Mouse (Mus musculus) CH12.LX (cell line): Measurements from ENCODE around the gene 4930513O06Rik. TPM values are rescaled to one million over a fixed set of nuclear protein-coding genes. Genes with fewer than 3 reads are reported as not detected.

Experiments
- DNase-seq: peaks from one replicate; pipeline ENCODE4 v3.0.0-alpha.2; 2013; ENCODE audit errors: extremely low read depth
- H3K27ac ChIP-seq: 2 replicates; pipeline ENCODE4 v1.5.1; 2012; ENCODE audit warnings: low read depth, mild to moderate bottlenecking, control low read depth, moderate library complexity; ENCODE audit not compliant: insufficient read depth
- H3K27me3 ChIP-seq: replicated peaks from 2 replicates; pipeline ENCODE3; 2012; ENCODE audit warnings: inconsistent platforms
- H3K36me3 ChIP-seq, 2 experiments: replicated peaks in 1 of 2; 2 replicates each; pipeline versions ENCODE3 to v1.6.1; 2012; ENCODE audit warnings: inconsistent platforms in 1 of 2, low read length in 1 of 2, mild to moderate bottlenecking in 1 of 2, mixed read lengths in 1 of 2, moderate library complexity in 1 of 2; ENCODE audit not compliant: control insufficient read depth in 1 of 2, insufficient read depth in 1 of 2
- H3K4me1 ChIP-seq, 2 experiments: 2 replicates each; pipeline ENCODE4 v1.6.1; 2012; ENCODE audit warnings: inconsistent platforms in 1 of 2, moderate library complexity in 1 of 2; ENCODE audit not compliant: insufficient read depth in 2 of 2, control insufficient read depth in 1 of 2
- H3K4me2 ChIP-seq: 2 replicates; pipeline ENCODE4 v1.6.1; 2012; ENCODE audit warnings: low read depth, mild to moderate bottlenecking, control low read depth; ENCODE audit not compliant: poor library complexity, insufficient read depth, severe bottlenecking
- H3K4me3 ChIP-seq, 3 experiments: fragments of 150-350 bp in 1 of 3; sonication (generic) in 1 of 3; replicated peaks in 1 of 3; 2 replicates each; pipeline versions ENCODE3 to v1.5.1; 2011 to 2012; ENCODE audit warnings: low read depth in 2 of 3, low read length in 2 of 3, mild to moderate bottlenecking in 2 of 3, moderate library complexity in 2 of 3, control low read depth in 1 of 3, improper control_type of control experiment in 1 of 3, inconsistent platforms in 1 of 3, mixed read lengths in 1 of 3; ENCODE audit not compliant: poor library complexity in 1 of 3
- H3K79me2 ChIP-seq: replicated peaks from 2 replicates; pipeline ENCODE4 v1.6.1; 2012; ENCODE audit warnings: mild to moderate bottlenecking, moderate library complexity; ENCODE audit not compliant: control insufficient read depth, poor library complexity, insufficient read depth, severe bottlenecking; ENCODE audit errors: extremely low read depth
- H3K9ac ChIP-seq: 2 replicates; pipeline ENCODE4 v1.6.1; 2012; ENCODE audit warnings: low read depth, mild to moderate bottlenecking, control low read depth, moderate library complexity; ENCODE audit not compliant: insufficient read depth
- H3K9me3 ChIP-seq: replicated peaks from 2 replicates; pipeline ENCODE3; 2012; ENCODE audit warnings: low read length, inconsistent platforms, mixed read lengths
- CHD1 ChIP-seq: IDR thresholded peaks from 2 replicates; pipeline ENCODE4 v1.6.1; 2012; ENCODE audit warnings: low read depth, low read length, improper control_type of control experiment, inconsistent platforms
- CTCF ChIP-seq, 2 experiments: IDR thresholded peaks in 1 of 2; conservative IDR thresholded peaks in 1 of 2; 2 replicates each; pipeline ENCODE4 v1.5.1; 2011 to 2012; ENCODE audit warnings: low read depth in 2 of 2, low read length in 2 of 2, improper control_type of control experiment in 1 of 2, inconsistent platforms in 1 of 2, mild to moderate bottlenecking in 1 of 2, moderate library complexity in 1 of 2
- MAX ChIP-seq: IDR thresholded peaks from 2 replicates; pipeline ENCODE4 v1.6.1; 2011; ENCODE audit warnings: low read length, improper control_type of control experiment
- MXI1 ChIP-seq: IDR thresholded peaks from 2 replicates; pipeline ENCODE4 v1.6.1; 2011; ENCODE audit warnings: mild to moderate bottlenecking, low read depth, low read length, improper control_type of control experiment
- MYC ChIP-seq: IDR thresholded peaks from 2 replicates; pipeline ENCODE4 v1.6.1; 2011; ENCODE audit warnings: low read depth, mild to moderate bottlenecking, improper control_type of control experiment, low read length
- NRF1 ChIP-seq: IDR thresholded peaks from 2 replicates; pipeline ENCODE4 v1.6.1; 2014; ENCODE audit warnings: low read depth, mild to moderate bottlenecking, inconsistent platforms, low read length, improper control_type of control experiment, moderate library complexity
- POLR2A ChIP-seq: IDR thresholded peaks from 2 replicates; pipeline ENCODE4 v1.6.1; 2011; ENCODE audit warnings: low read depth, mild to moderate bottlenecking, improper control_type of control experiment, low read length
- POLR2AphosphoS2 ChIP-seq: IDR thresholded peaks from 2 replicates; pipeline ENCODE4 v1.6.1; 2011; ENCODE audit warnings: low read depth, low read length, improper control_type of control experiment
- RAD21 ChIP-seq: IDR thresholded peaks from 2 replicates; pipeline ENCODE4 v1.6.1; 2011; ENCODE audit warnings: low read depth, mild to moderate bottlenecking, low read length, improper control_type of control experiment, moderate library complexity
- SIN3A ChIP-seq: IDR thresholded peaks from 2 replicates; pipeline ENCODE4 v1.6.1; 2012; ENCODE audit warnings: low read length, improper control_type of control experiment, inconsistent platforms
- TBP ChIP-seq: conservative IDR thresholded peaks from 2 replicates; pipeline ENCODE4 v1.6.1; 2011; ENCODE audit warnings: low read depth, low read length, improper control_type of control experiment
- TCF12 ChIP-seq: IDR thresholded peaks from 2 replicates; pipeline ENCODE4 v1.6.1; 2014; ENCODE audit warnings: low read depth, mild to moderate bottlenecking, inconsistent platforms, low read length, improper control_type of control experiment
- UBTF ChIP-seq: IDR thresholded peaks from 2 replicates; pipeline ENCODE4 v1.6.1; 2012; ENCODE audit warnings: low read depth, mild to moderate bottlenecking, inconsistent platforms, low read length, improper control_type of control experiment, moderate library complexity
- USF2 ChIP-seq: conservative IDR thresholded peaks from 2 replicates; pipeline ENCODE4 v1.6.1; 2011; ENCODE audit warnings: low read depth, low read length, improper control_type of control experiment
- ZC3H11A ChIP-seq: IDR thresholded peaks from 2 replicates; pipeline ENCODE4 v1.6.1; 2012; ENCODE audit warnings: low read depth, mild to moderate bottlenecking, inconsistent platforms, low read length, improper control_type of control experiment
- ZMIZ1 ChIP-seq: IDR thresholded peaks from 2 replicates; pipeline ENCODE4 v1.6.1; 2012; ENCODE audit warnings: low read depth, mild to moderate bottlenecking, inconsistent platforms, low read length, improper control_type of control experiment
- ZNF384 ChIP-seq: IDR thresholded peaks from 2 replicates; pipeline ENCODE4 v1.6.1; 2012; ENCODE audit warnings: low read depth, low read length, improper control_type of control experiment, inconsistent platforms
- dilution Hi-C: fragments of 300-500 bp; cut with MboI; formaldehyde crosslinking; loops from 2 replicates; pipeline ENCODE4 v1.14.3; 2020; ENCODE audit warnings: low sequenced_read_pairs; ENCODE audit not compliant: extremely low pct_unique_long_range_greater_than_20kb, extremely low pct_ligation_motif_present
- in situ Hi-C: fragments of 300-500 bp; cut with MboI; formaldehyde crosslinking; loops from 3 replicates; pipeline ENCODE4 v1.14.3; 2019; ENCODE audit warnings: low sequenced_read_pairs, low pct_ligation_motif_present, low pct_unique_long_range_greater_than_20kb, mixed read lengths
- polyA plus RNA-seq: library from polyadenylated mRNA; unstranded; fragments of >175 nt; gene quantifications from 2 replicates; pipeline ENCODE4 v1.2.1, GENCODE M21; 2012; ENCODE audit warnings: low read depth; ENCODE audit not compliant: insufficient read length
- total RNA-seq, 2 experiments: library from RNA; depleted of rRNA; stranded (reverse); fragments of 300-350 nt in 1 of 2; fragments of >200 nt in 1 of 2; gene quantifications; 2 replicates each; pipeline ENCODE4 v1.2.3; 2012 to 2014

Gene 4930513O06Rik
- total and polyA plus RNA-seq, 3 experiments, result not detected

- H3K79me2 ChIP-seq, result no peaks in the 10 kb centered on the region
- no peak within 1 kb of the TSS for H3K4me2 ChIP-seq
- H3K9ac ChIP-seq, result no peak within 1 kb of the TSS
- no peak for DNase-seq
- H3K27ac ChIP-seq, result no peak within 1 kb of the TSS
- H3K4me3 ChIP-seq, result no peak within 1 kb of the TSS
- dilution Hi-C loops, result no loop called here
- TF ChIP-seq TCF12, result no peak
- no peak for TF ChIP-seq MXI1
- TF ChIP-seq TBP, result no peak
- TF ChIP-seq USF2, result no peak
- TF ChIP-seq, all 38 proteins: peak for 0
- H3K36me3 ChIP-seq, result no peaks in the 10 kb centered on the region
- H3K4me1 ChIP-seq, result no peaks in the 10 kb centered on the region
- no peaks in the 10 kb centered on the region for H3K27me3 ChIP-seq
- in situ Hi-C loops, result no loop called here
- H3K9me3 ChIP-seq, result no peaks in the 10 kb centered on the region
These were observed 966 bp upstream of the 4930513O06Rik start, which contains the start of gene Serpina7 for GRCm38 (mm10) chrX:139085077-139085476. TSS of gene Serpina7 (minus strand) at chrX:139085236.

DNA sequence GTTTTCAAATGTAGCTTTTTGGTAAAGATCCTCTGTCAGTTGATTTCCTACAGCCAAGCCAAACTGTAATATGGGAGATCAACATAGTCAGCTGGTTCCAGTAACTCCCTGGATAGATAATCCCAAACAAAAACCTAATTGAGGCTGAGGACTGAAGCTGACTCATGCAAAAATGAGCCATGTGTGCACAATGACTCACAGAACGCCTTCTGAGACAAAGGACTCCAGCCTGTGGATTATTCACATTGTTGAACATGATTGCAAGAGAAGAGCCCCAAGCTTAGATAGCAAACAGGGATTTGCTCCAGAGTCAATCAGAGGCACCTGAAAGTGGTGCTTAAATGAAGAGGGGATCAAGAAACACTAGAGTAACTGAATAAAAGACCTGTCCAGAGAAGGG lies 11.2 kb downstream of the 4930513O06Rik start:
- Histone ChIP-seq H3K9ac (no peak overlapping the region), H3K79me2 (no peaks in the 10 kb centered on the region), H3K4me3 (no peak overlapping the region), H3K4me1 (no peaks in the 10 kb centered on the region), H3K4me2 (no peak overlapping the region), H3K9me3 (no peaks in the 10 kb centered on the region), H3K36me3 (no peaks in the 10 kb centered on the region), H3K27me3 (no peaks in the 10 kb centered on the region), H3K27ac (no peak overlapping the region)
- DNase-seq, result no peak
- in situ Hi-C loops (no loop called here), dilution Hi-C loops (no loop called here)
- TF ChIP-seq SIN3A (no peak), POLR2AphosphoS2 (no peak), USF2 (no peak), UBTF (no peak), MYC (no peak), ZNF384 (no peak), CHD1 (no peak), ZC3H11A (no peak), ZMIZ1 (no peak), MXI1 (no peak), NRF1 (no peak), RAD21 (no peak), MAX (no peak), POLR2A (no peak), CTCF (conservative IDR thresholded peaks at IDR 0.05 in 1 of 2, IDR thresholded peaks at IDR 0.05 in 1 of 2; ENCODE audit: low read depth in 2 of 2, low read length in 2 of 2) (no peak)
